Mouse (Mus musculus): Measurements from ENCODE around the gene Map3k5. TPM values are rescaled to one million over a fixed set of nuclear protein-coding genes. Genes with fewer than 3 reads are reported as not detected.

Map3k5 gene
- polyA plus RNA-seq, 1 experiment from 2014 or later: 1.8 TPM

- no peaks in the 10 kb centered on the region for H3K9me3 ChIP-seq (ENCODE audit: control insufficient read depth, low read length)
- WGBS: 80% methylated on average over 4 of the region's 4 CpGs
- ATAC-seq (replicated peaks; ENCODE audit: low FRiP score): no peak
These were observed 251.0 kb downstream of the Map3k5 start for GRCm38 (mm10) chr10:20185264-20185663.

GRCm38 (mm10) chr10:20185806-20186205 is 251.5 kb downstream of the Map3k5 start:
- Histone ChIP-seq H3K27me3 (replicated peaks; ENCODE audit: control insufficient read depth, insufficient read depth, low read length) (no peaks in the 10 kb centered on the region), H3K27ac (ENCODE audit: low read depth, low read length) (no peak overlapping the region), H3K9me3 (ENCODE audit: control insufficient read depth, low read length) (no peaks in the 10 kb centered on the region), H3K9ac (ENCODE audit: low read depth, low read length) (no peak overlapping the region), H3K4me1 (replicated peaks; ENCODE audit: control insufficient read depth, insufficient read depth, low read length) (peaks cover 20% of the 10 kb centered on the region), H3K4me3 (ENCODE audit: low read depth, low read length) (no peak overlapping the region), H3K36me3 (ENCODE audit: control insufficient read depth, insufficient read depth, low read length) (no peaks in the 10 kb centered on the region), H3K4me2 (no peak overlapping the region)
- WGBS: 94% methylated on average over 2 of the region's 2 CpGs
- DNase-seq (ENCODE audit: low spot score): no peak
- ATAC-seq (replicated peaks; ENCODE audit: low FRiP score): no peak

More at GRCm38 (mm10) chr10:20185264-20185663, 251.0 kb downstream of the Map3k5 start:
- H3K4me1 ChIP-seq (replicated peaks; ENCODE audit: control insufficient read depth, insufficient read depth, low read length): peaks cover 17% of the 10 kb centered on the region
- H3K27me3 ChIP-seq (replicated peaks; ENCODE audit: control insufficient read depth, insufficient read depth, low read length): no peaks in the 10 kb centered on the region
- H3K27ac ChIP-seq (ENCODE audit: low read depth, low read length): no peak overlapping the region
- H3K4me2 ChIP-seq: no peak overlapping the region
- H3K9ac ChIP-seq (ENCODE audit: low read depth, low read length): no peak overlapping the region
- DNase-seq (ENCODE audit: low spot score): no peak
- no peaks in the 10 kb centered on the region for H3K36me3 ChIP-seq (ENCODE audit: control insufficient read depth, insufficient read depth, low read length)
- H3K4me3 ChIP-seq (ENCODE audit: low read depth, low read length): no peak overlapping the region

- H3K9ac ChIP-seq (ENCODE audit: low read depth, low read length): no peak overlapping the region
- ATAC-seq (replicated peaks; ENCODE audit: low FRiP score): no peak
- no peak for DNase-seq (ENCODE audit: low spot score)
- no peaks in the 10 kb centered on the region for H3K27me3 ChIP-seq (replicated peaks; ENCODE audit: control insufficient read depth, insufficient read depth, low read length)
- H3K4me1 ChIP-seq (replicated peaks; ENCODE audit: control insufficient read depth, insufficient read depth, low read length): peaks cover 17% of the 10 kb centered on the region
- H3K27ac ChIP-seq (ENCODE audit: low read depth, low read length): no peak overlapping the region
- no peak overlapping the region for H3K4me2 ChIP-seq
- WGBS: 69% methylated on average over 5 of the region's 5 CpGs
- no peaks in the 10 kb centered on the region for H3K9me3 ChIP-seq (ENCODE audit: control insufficient read depth, low read length)
- H3K36me3 ChIP-seq (ENCODE audit: control insufficient read depth, insufficient read depth, low read length): no peaks in the 10 kb centered on the region
- H3K4me3 ChIP-seq (ENCODE audit: low read depth, low read length): no peak overlapping the region
These were observed 252.6 kb downstream of the Map3k5 start for GRCm38 (mm10) chr10:20186800-20187273.

GRCm38 (mm10) chr10:20190139-20190747 is 256.0 kb downstream of the Map3k5 start:
- no peak overlapping the region for H3K27ac ChIP-seq (ENCODE audit: low read depth, low read length)
- peaks cover 22% of the 10 kb centered on the region for H3K4me1 ChIP-seq (replicated peaks; ENCODE audit: control insufficient read depth, insufficient read depth, low read length)
- no peaks in the 10 kb centered on the region for H3K27me3 ChIP-seq (replicated peaks; ENCODE audit: control insufficient read depth, insufficient read depth, low read length)
- no peaks in the 10 kb centered on the region for H3K36me3 ChIP-seq (ENCODE audit: control insufficient read depth, insufficient read depth, low read length)
- ATAC-seq (replicated peaks; ENCODE audit: low FRiP score) (peak; percentile 71), DNase-seq (ENCODE audit: low spot score) (no peak)
- no peak overlapping the region for H3K9ac ChIP-seq (ENCODE audit: low read depth, low read length)
- peak overlapping the region; percentile 3 for H3K4me2 ChIP-seq
- H3K4me3 ChIP-seq (ENCODE audit: low read depth, low read length): no peak overlapping the region
- no peaks in the 10 kb centered on the region for H3K9me3 ChIP-seq (ENCODE audit: control insufficient read depth, low read length)
- WGBS: 53% methylated on average over 6 of the region's 6 CpGs

Other genes starting within 250 kb of the Map3k5 start
- gene Il20ra, start 221.9 kb upstream of the Map3k5 start, polyA plus RNA-seq (2014; fragmentation: Nextera tagmentation; extraction: Ambion mirVana): 0.52 and 0.66 TPM in 2 replicates
- 11.5 and 12.8 TPM in 2 replicates for gene Slc35d3, start 83.0 kb upstream of the Map3k5 start, polyA plus RNA-seq (2014; fragmentation: Nextera tagmentation; extraction: Ambion mirVana)
- gene Pex7, start 26.8 kb upstream of the Map3k5 start, polyA plus RNA-seq (2014; fragmentation: Nextera tagmentation; extraction: Ambion mirVana): 40.8 and 43.8 TPM in 2 replicates
- gene Map7, start 214.0 kb downstream of the Map3k5 start, polyA plus RNA-seq (2014; fragmentation: Nextera tagmentation; extraction: Ambion mirVana): 6.4 and 7.2 TPM in 2 replicates

Data from liver, embryonic 11.5 days (tissue).